Mouse (Mus musculus) layer of hippocampus, adult 9-11 months (tissue): ENCODE data around the gene Pcsk6.

Source experiments
- DNase-seq: peaks from one replicate; pipeline ENCODE4 v3.0.0; 2022

Gene Pcsk6

GRCm38 (mm10) chr7:66058703-66059102 lies 197.2 kb downstream of the Pcsk6 start, which contains the start of gene Snrpa1:
Gene Snrpa1 (plus strand): TSS chr7:66059003.
- DNase-seq: no peak

DNA sequence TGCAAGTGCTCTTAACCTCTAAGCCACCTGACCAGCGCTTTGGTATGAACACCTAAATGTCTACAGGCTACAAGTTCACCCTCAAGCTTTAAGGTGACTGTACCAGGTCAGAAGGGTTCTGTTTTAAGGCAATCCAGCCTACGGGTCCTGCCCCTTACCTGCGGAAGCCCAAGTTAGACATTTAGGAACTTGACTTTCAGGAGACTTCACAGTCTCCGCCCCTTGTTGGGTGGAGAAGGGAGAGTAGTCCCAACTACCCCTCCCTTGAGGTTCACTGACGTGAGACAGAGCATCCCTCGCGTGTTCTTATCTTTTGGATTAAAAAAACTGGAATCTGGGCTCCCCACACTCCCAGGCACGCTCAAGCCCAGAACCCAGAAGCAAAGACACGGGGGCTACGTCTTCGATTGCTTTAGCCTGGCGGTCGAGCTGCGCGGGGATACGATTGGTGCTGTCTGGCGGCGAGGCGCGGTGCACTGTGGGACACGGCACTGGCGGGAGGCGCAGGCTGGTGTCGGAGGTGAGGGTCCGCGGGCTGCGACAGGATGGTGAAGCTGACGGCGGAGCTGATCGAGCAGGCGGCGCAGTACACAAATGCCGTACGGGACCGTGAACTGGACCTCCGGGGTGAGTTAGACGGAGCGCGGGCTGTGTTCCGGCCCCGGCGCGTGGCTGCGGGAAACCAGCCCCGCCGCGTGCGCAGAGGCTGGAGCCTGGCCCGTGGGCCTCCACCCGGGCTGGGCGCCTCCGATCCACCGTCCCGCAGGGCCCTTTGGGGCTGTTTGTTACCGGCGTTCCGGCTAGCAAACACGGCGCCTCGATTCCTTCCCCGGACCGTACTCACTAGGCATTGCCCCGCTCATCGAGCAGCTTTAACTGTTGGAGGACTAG lies 198.8 kb downstream of the Pcsk6 start:
- DNase-seq: peak; percentile 83

DNA sequence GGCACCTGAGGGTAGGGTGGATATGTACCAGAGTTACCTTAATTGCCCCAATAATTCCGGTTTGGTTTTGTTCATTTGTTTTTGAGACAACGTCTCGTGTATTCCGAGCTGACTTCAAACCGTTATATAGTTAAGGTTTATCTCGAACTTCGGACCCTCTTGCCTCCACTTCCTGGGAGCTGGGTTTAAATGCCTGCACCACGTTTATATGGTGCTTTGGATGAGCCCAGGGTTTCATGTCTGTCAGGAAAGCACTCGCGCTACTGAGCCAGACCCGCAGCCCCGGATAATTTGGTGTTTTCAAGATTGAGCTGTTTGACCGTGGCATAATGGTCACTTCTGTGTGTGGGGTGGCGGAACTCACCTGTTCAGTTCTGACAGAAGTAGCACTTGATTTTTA lies 199.5 kb downstream of the Pcsk6 start:
- DNase-seq: no peak

- peak; percentile 36 for DNase-seq
Measured at GRCm38 (mm10) chr7:66076411-66076810, 214.9 kb downstream of the Pcsk6 start.

- DNase-seq: peak; percentile 97
Measured at GRCm38 (mm10) chr7:66079364-66080230, 218.1 kb downstream of the Pcsk6 start, which contains the start of gene Selenos. Gene Selenos (plus strand): TSS chr7:66079649.

GRCm38 (mm10) chr7:66080231-66080613 lies 218.7 kb downstream of the Pcsk6 start:
- DNase-seq: no peak

DNA sequence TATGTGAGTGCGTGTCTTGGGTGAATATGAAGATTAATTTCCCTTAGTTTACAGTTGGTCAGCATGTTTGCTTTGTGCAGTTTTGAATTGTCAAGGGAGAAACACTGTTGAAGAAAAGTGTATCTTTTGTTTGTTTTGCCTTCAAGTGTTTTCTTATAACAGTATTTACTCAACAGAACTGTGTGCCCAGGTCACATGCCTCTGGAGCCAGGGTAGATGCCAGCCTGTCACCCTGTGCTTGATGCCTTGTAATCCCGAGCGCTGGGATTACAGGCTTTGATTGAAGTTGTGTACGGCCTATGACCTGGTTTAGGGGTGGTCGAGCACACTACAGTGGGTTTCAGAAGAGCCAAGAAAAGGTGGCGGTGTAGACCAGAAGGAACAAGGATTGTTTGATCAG lies 222.2 kb downstream of the Pcsk6 start:
- DNase-seq: no peak

DNA sequence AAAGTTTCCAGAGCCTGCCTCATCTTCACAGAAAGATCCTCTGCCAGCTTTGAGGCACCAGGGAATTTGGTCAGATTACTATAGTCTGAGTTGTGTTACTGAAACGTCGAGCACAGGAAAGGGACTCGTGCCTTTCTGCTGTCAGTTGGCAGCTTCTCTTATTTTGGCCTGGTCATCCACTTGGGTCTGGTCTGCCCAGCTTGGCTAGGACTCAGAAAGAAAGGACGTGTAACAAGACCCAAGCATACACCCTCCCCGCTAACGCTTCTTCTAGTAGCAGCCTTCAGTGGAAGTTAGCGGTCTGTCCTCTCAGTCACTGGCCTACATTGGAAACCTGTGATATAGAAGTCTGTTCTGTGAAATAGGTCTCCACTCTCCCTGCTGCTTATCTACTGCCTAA lies 223.0 kb downstream of the Pcsk6 start:
- DNase-seq: no peak

GRCm38 (mm10) chr7:66087652-66088051 lies 226.1 kb downstream of the Pcsk6 start:
- DNase-seq: peak; percentile 79

DNA sequence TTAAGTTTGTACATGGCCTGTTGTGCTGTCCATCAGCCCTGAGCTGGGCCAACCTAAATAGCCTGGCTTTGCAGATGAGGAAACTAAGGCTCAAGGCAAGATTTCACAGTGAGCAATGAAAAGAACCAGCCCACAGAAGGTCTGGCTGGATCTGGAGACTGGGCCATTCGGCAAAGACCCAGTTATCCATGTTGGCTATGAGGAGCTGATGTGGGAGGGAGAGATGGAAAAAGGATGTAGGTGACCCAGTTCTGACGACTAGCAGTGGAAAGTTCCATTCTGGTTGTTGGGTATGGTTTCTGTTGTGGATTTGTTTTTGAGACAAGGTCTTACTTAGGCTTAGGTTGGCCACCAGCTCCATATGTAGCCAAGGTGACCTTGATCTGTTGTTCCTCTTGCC lies 226.5 kb downstream of the Pcsk6 start:
- no peak for DNase-seq

GRCm38 (mm10) chr7:66090676-66091190 lies 229.2 kb downstream of the Pcsk6 start:
- DNase-seq: no peak

DNA sequence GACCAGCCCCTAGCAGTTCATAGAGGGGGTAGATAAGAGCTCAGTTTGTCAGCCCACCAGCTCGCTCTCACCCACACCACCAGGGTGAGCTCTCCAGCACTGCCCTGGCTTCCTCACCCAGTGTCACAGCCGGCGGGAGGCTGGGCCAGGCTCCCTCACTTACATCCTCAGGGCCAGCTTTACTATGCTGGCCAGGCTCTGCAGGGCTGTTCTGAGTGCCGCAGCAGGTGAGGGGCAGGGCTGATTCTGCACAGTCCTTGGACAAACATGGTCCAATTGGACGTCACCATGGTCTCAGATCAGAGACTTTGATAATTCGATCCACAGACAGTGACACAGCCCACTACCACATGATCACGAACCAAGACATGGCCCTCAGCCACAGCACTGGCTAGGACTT lies 230.0 kb downstream of the Pcsk6 start:
- no peak for DNase-seq

DNA sequence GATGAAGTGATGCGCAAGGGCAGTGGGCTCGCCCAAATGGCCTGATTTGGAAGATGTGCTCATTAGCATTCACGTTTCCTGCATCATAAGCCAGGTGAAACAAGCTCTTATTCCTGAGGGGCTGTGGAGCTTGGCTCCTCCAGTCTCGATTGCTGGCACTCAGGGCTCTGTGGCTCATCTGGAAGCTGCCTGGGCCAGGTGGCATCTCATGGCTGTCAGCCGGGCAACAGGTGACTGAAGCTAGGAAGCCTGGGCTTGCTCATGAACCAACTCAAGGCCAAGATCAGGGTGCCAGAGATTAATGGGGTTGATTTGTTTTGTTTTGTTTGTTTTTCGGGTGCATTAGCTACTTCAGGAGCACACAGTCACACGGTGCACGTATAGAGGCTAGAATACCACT lies 231.1 kb downstream of the Pcsk6 start:
- DNase-seq: no peak

- DNase-seq: no peak
Measured at GRCm38 (mm10) chr7:66094141-66094540, 232.6 kb downstream of the Pcsk6 start.

DNA sequence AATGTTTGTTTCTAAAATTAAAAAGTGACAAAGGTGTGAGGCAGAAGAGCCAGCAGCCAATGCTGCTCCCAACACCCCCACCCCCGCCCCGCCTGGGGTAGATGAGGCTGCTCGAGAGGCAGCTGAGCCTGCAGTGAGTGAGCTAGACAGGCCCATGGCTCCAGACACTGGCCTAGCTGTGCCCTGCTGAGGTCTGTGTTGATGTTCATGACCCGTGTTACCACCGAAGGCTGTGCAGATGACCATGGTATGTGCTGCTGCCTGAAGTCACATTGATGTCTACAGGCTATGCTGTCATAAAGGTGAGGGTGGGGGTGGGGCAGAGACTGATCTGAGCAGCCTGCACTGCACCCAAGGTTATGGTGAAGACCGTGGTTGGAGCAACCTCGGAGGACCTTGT lies 237.3 kb downstream of the Pcsk6 start:
- DNase-seq: no peak
